Mouse (Mus musculus): ENCODE results near the gene Rasa3.

Rasa3 gene

GRCm38 (mm10) chr8:13677413-13677883, at the start of gene Rasa3:
Gene Rasa3 (minus strand): TSS chr8:13677603.
- peak; percentile 97 for DNase-seq (ENCODE audit: low read depth)

DNA sequence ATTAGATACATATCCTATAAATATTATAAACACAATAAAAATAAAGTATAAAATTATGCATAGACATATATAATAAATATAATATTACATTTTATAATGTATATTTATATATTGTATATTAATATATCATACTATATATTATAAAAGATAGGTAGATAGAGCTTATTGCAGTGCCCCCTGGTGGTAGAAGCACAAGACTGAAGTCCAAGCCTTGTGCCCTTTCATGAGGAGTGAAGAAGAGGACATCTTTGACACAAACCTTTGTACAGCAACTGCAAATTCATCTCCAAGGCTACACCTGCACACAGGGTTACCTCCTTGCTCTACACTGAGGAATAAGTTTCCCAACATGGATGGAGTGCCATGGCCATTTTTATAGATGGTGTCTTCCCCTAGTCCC, 48.3 kb upstream of the Rasa3 start:
- peak; percentile 67 for DNase-seq (ENCODE audit: low read depth)

DNA sequence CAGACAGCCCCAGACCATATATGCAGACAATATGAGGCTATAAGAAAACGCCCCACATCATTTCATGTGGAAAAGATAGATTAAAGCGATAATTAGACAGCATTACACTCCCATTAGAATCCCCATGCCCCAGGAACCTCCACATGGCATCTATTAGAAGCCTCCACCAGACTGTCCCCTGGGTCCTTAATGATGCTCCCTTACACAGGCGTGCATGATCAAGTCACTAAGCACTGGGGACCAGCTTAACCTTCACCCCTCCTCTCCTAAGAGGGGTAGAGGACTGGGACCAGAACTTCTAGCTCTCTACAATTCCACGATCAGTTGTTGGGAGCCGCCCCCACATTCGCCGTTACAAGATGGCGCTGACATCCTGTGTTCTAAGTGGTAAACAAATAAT, 41.6 kb upstream of the Rasa3 start:
- no peak for DNase-seq (ENCODE audit: low read depth)

DNA sequence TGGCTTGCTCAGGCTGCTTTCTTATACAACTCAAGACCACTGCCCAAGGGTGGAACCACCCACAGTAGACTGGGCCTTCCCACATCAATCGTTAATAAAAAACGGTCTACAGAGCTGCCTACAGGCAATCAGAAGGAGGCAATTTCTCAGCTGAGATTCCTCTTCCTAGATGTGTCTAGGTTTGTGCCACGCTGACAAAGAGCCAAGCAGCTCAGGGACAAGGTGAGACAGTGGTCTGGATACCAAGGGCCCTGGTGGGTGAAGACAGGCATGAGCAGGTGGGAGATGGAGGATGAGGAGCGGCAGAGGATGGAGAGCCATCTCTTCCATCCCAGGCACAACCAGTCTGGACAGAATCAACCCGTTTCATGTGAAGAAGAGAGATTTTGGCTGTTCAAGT, 31.1 kb upstream of the Rasa3 start:
- no peak for DNase-seq (ENCODE audit: low read depth)

- DNase-seq (ENCODE audit: low read depth), result no peak
Measured at GRCm38 (mm10) chr8:13706918-13707317, 29.5 kb upstream of the Rasa3 start.

GRCm38 (mm10) chr8:13705668-13706067, 28.3 kb upstream of the Rasa3 start, which contains the start of gene Cfap97d2:
Gene Cfap97d2 (plus strand): TSS chr8:13705889.
- DNase-seq (ENCODE audit: low read depth), result no peak

DNA sequence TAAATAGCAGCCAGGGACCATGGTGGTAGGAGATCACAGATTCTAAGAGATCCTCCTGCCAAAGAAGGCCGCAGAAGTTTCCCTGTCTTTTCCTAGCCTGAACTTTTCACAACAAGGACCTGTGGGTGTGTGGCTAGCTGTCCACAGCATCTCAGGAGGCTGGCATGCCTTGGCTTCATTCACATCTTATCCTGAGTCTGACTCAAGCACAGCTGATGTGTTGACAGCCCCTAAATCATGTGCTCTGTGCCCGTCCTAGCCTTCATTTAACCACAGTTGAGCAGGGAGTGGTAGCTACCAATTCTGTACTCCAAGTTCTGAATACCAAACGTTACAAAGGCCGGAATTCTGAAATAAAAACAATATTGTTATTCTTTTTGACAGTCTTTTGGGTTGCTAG, 26.9 kb upstream of the Rasa3 start:
- no peak for DNase-seq (ENCODE audit: low read depth)

- no peak for DNase-seq (ENCODE audit: low read depth)
Measured at GRCm38 (mm10) chr8:13703756-13704155, 26.4 kb upstream of the Rasa3 start.

- DNase-seq (ENCODE audit: low read depth), result no peak
Measured at GRCm38 (mm10) chr8:13702755-13703154, 25.4 kb upstream of the Rasa3 start.

DNA sequence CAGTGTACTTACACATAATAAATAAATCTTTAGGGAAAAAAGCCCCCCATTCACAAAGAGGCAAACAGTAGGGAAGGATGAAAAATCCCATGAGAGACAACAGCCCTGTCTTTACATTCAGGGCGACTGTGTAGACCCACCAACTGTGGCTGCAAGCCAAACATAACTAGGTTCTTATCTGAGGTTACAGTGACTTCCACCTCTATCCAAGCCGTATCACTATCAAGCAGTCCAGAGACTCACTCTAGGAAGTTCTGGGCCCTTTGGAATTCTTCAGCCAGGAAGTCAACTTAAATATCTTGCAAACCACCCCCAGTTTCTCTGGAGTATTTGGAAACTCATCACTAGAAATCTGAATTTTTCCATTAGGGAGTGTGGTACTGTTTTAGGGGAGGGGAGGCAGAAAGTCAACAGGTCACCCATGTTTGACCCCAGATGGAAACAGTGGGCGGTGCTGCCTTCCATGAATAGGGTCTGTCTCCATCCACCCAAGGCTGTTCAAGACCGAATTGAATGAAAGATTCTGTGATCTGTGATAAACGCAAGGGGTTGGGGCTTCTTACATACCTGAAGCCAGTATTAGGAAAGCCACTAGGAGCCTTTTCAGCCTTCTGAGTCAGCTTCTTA, 22.0 kb upstream of the Rasa3 start:
- DNase-seq (ENCODE audit: low read depth), result peak; percentile 80

GRCm38 (mm10) chr8:13698281-13698680, 20.9 kb upstream of the Rasa3 start:
- DNase-seq (ENCODE audit: low read depth), result no peak

DNA sequence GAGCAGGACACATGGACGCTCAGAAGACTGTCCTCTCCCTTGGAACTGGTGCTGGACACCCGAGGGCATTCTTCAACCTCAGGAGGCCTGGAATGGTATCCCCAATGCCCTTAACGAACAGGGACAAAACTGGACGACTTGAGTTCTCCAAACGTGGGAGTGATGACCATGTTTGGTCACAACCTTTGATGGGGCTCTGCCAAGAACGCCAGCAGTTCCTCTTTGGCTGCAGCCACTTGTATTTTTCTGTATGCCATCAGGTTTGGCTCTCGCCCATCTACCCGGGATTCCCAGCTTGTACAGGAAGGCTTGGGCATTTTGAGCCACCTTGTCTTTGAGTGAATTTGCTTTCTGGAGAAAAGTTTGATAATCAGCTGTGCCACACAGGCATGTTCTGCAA, 20.3 kb upstream of the Rasa3 start:
- DNase-seq (ENCODE audit: low read depth), result no peak

DNA sequence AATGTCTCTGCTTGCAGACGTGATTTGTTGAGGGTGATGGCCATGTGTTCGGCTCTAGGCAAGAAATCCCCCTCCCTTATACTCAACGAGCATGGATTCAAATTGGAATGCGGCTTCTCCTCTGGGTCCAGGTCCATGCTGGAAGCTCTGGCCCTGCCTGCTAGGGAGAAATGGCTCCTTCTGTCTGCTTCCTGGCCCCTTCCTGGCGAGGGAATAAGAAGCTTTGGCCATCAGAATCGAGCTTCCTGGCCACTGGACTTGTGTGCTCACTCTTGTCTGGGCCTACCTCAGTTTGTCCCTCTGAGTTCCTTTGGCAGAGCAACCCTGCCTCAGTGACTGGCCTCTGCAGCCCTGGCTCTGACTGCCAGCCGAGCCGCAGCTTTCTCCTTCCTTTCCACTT, 19.8 kb upstream of the Rasa3 start:
- no peak for DNase-seq (ENCODE audit: low read depth)

GRCm38 (mm10) chr8:13696157-13696556, 18.8 kb upstream of the Rasa3 start:
- no peak for DNase-seq (ENCODE audit: low read depth)

- DNase-seq (ENCODE audit: low read depth), result no peak
Measured at GRCm38 (mm10) chr8:13695203-13695867, 17.9 kb upstream of the Rasa3 start.

- DNase-seq (ENCODE audit: low read depth), result no peak
Measured at GRCm38 (mm10) chr8:13694735-13695134, 17.3 kb upstream of the Rasa3 start.

GRCm38 (mm10) chr8:13692302-13693066, 15.1 kb upstream of the Rasa3 start:
- no peak for DNase-seq (ENCODE audit: low read depth)

- DNase-seq (ENCODE audit: low read depth), result peak; percentile 67
Measured at GRCm38 (mm10) chr8:13689331-13689730, 11.9 kb upstream of the Rasa3 start.

GRCm38 (mm10) chr8:13688461-13688860, 11.1 kb upstream of the Rasa3 start:
- peak; percentile 27 for DNase-seq (ENCODE audit: low read depth)

- peak; percentile 39 for DNase-seq (ENCODE audit: low read depth)
Measured at GRCm38 (mm10) chr8:13687941-13688340, 10.5 kb upstream of the Rasa3 start.

DNA sequence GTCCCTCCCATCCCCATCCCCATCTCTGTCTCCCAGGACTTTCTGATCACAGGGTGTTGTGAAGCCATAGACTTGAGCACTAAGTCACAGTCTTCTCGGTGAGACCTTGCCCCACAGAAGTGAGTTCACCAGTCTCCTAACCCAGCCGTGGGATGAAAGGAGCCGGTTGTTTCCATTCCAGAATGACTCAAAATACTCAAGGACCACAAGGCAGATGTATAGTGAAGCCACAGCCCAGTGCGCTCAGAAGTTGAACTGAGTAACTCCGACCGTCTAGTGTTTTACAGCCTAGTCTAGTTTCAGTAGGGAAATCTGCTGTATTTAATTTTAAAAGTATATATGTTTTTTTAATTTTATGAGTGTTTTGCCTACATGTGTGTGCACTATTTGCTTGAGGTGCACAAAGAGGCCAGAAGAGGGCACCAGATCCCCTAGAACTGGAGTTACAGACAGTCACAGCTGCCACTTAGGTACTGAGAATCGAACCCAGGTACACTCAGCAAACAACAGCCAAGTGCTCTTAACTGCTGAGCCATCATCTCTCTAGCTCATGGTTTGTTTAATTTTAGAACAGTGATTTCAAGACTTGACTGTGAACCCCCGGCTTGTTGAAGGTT, 9.8 kb upstream of the Rasa3 start:
- no peak for DNase-seq (ENCODE audit: low read depth)

DNA sequence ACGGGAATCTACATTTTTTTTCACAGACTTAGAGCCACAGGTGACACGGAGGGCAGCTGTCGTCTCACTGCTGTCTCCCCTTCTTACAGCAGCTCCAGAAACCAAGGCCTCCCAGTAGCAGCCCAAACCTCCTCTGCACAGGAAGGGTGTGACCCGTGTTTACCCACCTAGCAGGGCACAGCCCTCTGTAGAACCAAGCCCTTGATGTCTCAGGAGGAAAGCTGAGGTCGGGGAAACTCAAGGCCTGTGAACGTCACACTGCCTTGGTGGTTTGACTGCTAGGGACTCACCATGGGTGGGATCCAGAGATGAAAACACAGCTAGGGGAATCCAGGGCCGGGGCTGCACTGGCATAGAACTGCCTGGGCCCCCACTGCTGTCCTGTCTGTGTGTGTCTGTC, 9.0 kb upstream of the Rasa3 start:
- DNase-seq (ENCODE audit: low read depth), result peak; percentile 17

All from 416B (cell line).